ENCODE assay signal across 13 mouse cellular contexts in the genomic region with DNA sequence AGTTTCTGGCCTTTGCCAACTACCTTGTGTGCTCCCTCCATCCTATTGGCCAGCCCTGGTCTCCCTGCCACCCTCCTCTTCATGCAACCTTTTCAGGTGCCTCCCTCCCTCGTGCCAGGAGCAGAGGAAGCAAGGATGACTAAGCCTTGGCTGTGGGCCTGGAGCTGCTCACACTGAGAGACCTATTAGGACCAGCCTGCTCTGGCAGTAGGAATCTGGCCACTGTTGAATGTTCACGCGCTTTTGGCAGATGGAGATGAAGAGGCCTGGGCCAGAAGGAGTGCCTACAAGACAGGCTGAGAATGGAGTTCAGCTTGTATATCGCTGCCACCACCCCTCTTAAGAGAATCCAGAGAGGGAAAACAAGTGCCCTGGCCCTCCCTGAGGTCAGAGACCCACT. TPM values are rescaled to one million over a fixed set of nuclear protein-coding genes. Genes with fewer than 3 reads are reported as not detected.
DNase-seq lines count a peak whose midpoint lies in the region; ATAC-seq and TF ChIP-seq lines count a peak whose summit lies in the region.
"Had no signal": no experiment of that assay in that cellular context is flagged by ENCODE, and none has a peak within 500 bp of the region (broad histone marks: within the 10 kb centered on the region; RNA-seq: fewer than 3 reads in every experiment).

No protein-coding gene starts in this region.

- H3K4me1 ChIP-seq in heart, adult 2 months (ENCODE audit: control insufficient read depth, insufficient read depth, low read length): no peaks in the 10 kb centered on the region
- no peaks in the 10 kb centered on the region for H3K4me1 ChIP-seq in heart, embryonic 12.5 days (replicated peaks)
- no peaks in the 10 kb centered on the region for H3K4me1 ChIP-seq in intestine, postnatal 0 days (replicated peaks; ENCODE audit: control insufficient read depth, insufficient read depth, low read length)
- H3K4me1 ChIP-seq: midbrain, embryonic 13.5 days had no signal

- no peak overlapping the region for H3K27ac ChIP-seq in heart, adult 2 months
- no peak overlapping the region for H3K27ac ChIP-seq in heart, embryonic 12.5 days (ENCODE audit: poor library complexity, severe bottlenecking)
- no peak overlapping the region for H3K27ac ChIP-seq in intestine, postnatal 0 days (ENCODE audit: low read depth, low read length)
- H3K27ac ChIP-seq: midbrain, embryonic 13.5 days had no signal

- no peak overlapping the region for H3K9ac ChIP-seq in heart, adult 2 months (ENCODE audit: low read depth, low read length)
- no peak overlapping the region for H3K9ac ChIP-seq in heart, embryonic 12.5 days
- no peak overlapping the region for H3K9ac ChIP-seq in intestine, postnatal 0 days (ENCODE audit: low read depth, low read length)
- H3K9ac ChIP-seq: midbrain, embryonic 13.5 days had no signal

- TF ChIP-seq POLR2A in heart, adult 2 months (IDR thresholded peaks at IDR 0.05; ENCODE audit: insufficient read depth, low read depth, low read length): no peak

- H3K27me3 ChIP-seq in heart, adult 2 months (ENCODE audit: control insufficient read depth, insufficient read depth, low read length): no peaks in the 10 kb centered on the region
- no peaks in the 10 kb centered on the region for H3K27me3 ChIP-seq in heart, embryonic 12.5 days (replicated peaks)
- H3K27me3 ChIP-seq in intestine, postnatal 0 days (replicated peaks; ENCODE audit: control insufficient read depth, insufficient read depth, low read length): no peaks in the 10 kb centered on the region
- H3K27me3 ChIP-seq: midbrain, embryonic 13.5 days had no signal

- WGBS in heart, adult 2 months: 44% methylated on average over 4 of the region's 4 CpGs
- 73% methylated on average over 4 of the region's 4 CpGs for WGBS in heart, embryonic 12.5 days
- 71% methylated on average over 4 of the region's 4 CpGs for WGBS in intestine, postnatal 0 days

- H3K9me3 ChIP-seq in heart, embryonic 12.5 days (replicated peaks): no peaks in the 10 kb centered on the region
- H3K9me3 ChIP-seq in intestine, postnatal 0 days (ENCODE audit: control insufficient read depth): no peaks in the 10 kb centered on the region
- H3K9me3 ChIP-seq: midbrain, embryonic 13.5 days had no signal

- no peak for TF ChIP-seq CTCF in heart, adult 2 months (IDR thresholded peaks at IDR 0.05)
- TF ChIP-seq CTCF in intestine, postnatal 0 days (IDR thresholded peaks at IDR 0.05; ENCODE audit: low read depth): no peak

- H3K4me2 ChIP-seq in heart, embryonic 12.5 days: no peak overlapping the region
- no peak overlapping the region for H3K4me2 ChIP-seq in intestine, postnatal 0 days (replicated peaks; ENCODE audit: low read depth)
- H3K4me2 ChIP-seq: midbrain, embryonic 13.5 days had no signal

- no peak overlapping the region for H3K4me3 ChIP-seq in heart, adult 2 months
- H3K4me3 ChIP-seq in heart, embryonic 12.5 days: no peak overlapping the region
- no peak overlapping the region for H3K4me3 ChIP-seq in intestine, postnatal 0 days (ENCODE audit: low read depth, low read length)
- H3K4me3 ChIP-seq: midbrain, embryonic 13.5 days had no signal

- ATAC-seq in heart, embryonic 12.5 days (ENCODE audit: insufficient number of reproducible peaks, low FRiP score): no peak
- ATAC-seq in hematopoietic stem cell, adult 5-6 weeks (replicated peaks in 1 of 2; ENCODE audit: insufficient read depth in 1 of 2, low FRiP score in 2 of 2, low TSS enrichment in 1 of 2, low read depth in 1 of 2, poor library complexity in 2 of 2, severe bottlenecking in 2 of 2): peak; percentile 33 to 42; a peak in 2 of 4 replicates
- ATAC-seq in intestine, postnatal 0 days: no peak
- ATAC-seq: midbrain, embryonic 13.5 days had no signal

- peak; percentile 60 to 79 for DNase-seq in heart, adult 2 months
- DNase-seq in adipocyte (ENCODE audit: low spot score): peak; percentile 13
- DNase-seq in cerebellum, adult 18-20 months: peak; percentile 97 to 99
- no peak for DNase-seq in thymus, adult 18-20 months
- DNase-seq in kidney, adult 11 months: no peak
- DNase-seq: thymus, postnatal 36 days had no signal

- H3K36me3 ChIP-seq in heart, adult 2 months (ENCODE audit: control insufficient read depth, insufficient read depth, low read length): no peaks in the 10 kb centered on the region
- no peaks in the 10 kb centered on the region for H3K36me3 ChIP-seq in heart, embryonic 12.5 days
- H3K36me3 ChIP-seq in intestine, postnatal 0 days (ENCODE audit: control insufficient read depth, insufficient read depth): no peaks in the 10 kb centered on the region
- H3K36me3 ChIP-seq: midbrain, embryonic 13.5 days had no signal

- H3K79me2 ChIP-seq in heart, adult 2 months (replicated peaks; ENCODE audit: control insufficient read depth, insufficient read depth, low read length): no peaks in the 10 kb centered on the region

- TF ChIP-seq EP300 in heart, adult 2 months (IDR thresholded peaks at IDR 0.05; ENCODE audit: insufficient read depth, low read depth, low read length): no peak

- intact Hi-C loops in heart, adult 2 months (cut with DNase I): no loop called here

RNA-seq across cellular contexts. Expression of a gene that starts 7.4 kb away (rescaled TPM):
- not detected for total RNA-seq in heart, adult 2 months (2021)
- not detected in 2 replicates for polyA plus RNA-seq in heart, adult 2 months (2012; rRNA removed)
- polyA plus RNA-seq in heart, embryonic 12.5 days (2016; fragmentation: Nextera tagmentation; extraction: Ambion mirVana): not detected in 2 replicates
- total RNA-seq in hematopoietic stem cell, adult 5-6 weeks (2017): not detected in 2 replicates
- polyA plus RNA-seq in intestine, postnatal 0 days (2015; fragmentation: Nextera tagmentation; extraction: Ambion mirVana): not detected in 2 replicates
- total RNA-seq: granulocyte monocyte progenitor cell, adult 5-6 weeks; layer of hippocampus, adult 18-20 months; liver, adult 2 months had no signal
- polyA plus RNA-seq: liver, adult 2 months; midbrain, embryonic 13.5 days had no signal

RNA-seq across cellular contexts. Expression of a gene that starts 46.0 kb away (rescaled TPM):
- total RNA-seq in heart, adult 2 months (2021): not detected
- polyA plus RNA-seq in heart, adult 2 months (2012; rRNA removed): 0.12 TPM in 1 of 2 replicates, not detected in the other
- 0.18 TPM in 1 of 2 replicates, not detected in the other for polyA plus RNA-seq in heart, embryonic 12.5 days (2016; fragmentation: Nextera tagmentation; extraction: Ambion mirVana)
- total RNA-seq in hematopoietic stem cell, adult 5-6 weeks (2017): not detected in 2 replicates
- 121 and 284 TPM in 2 replicates for polyA plus RNA-seq in intestine, postnatal 0 days (2015; fragmentation: Nextera tagmentation; extraction: Ambion mirVana)
- total RNA-seq: granulocyte monocyte progenitor cell, adult 5-6 weeks; layer of hippocampus, adult 18-20 months had no signal
- polyA plus RNA-seq: liver, adult 2 months had no signal

RNA-seq across cellular contexts. Expression of a gene that starts 54.9 kb away (rescaled TPM):
- total RNA-seq in heart, adult 2 months (2021): not detected
- 0.18 TPM in 1 of 2 replicates, not detected in the other for polyA plus RNA-seq in heart, adult 2 months (2012; rRNA removed)
- polyA plus RNA-seq in heart, embryonic 12.5 days (2016; fragmentation: Nextera tagmentation; extraction: Ambion mirVana): not detected in 2 replicates
- not detected in 2 replicates for total RNA-seq in hematopoietic stem cell, adult 5-6 weeks (2017)
- 0.83 and 1.1 TPM in 2 replicates for polyA plus RNA-seq in intestine, postnatal 0 days (2015; fragmentation: Nextera tagmentation; extraction: Ambion mirVana)
- total RNA-seq: granulocyte monocyte progenitor cell, adult 5-6 weeks; layer of hippocampus, adult 18-20 months; liver, adult 2 months had no signal
- polyA plus RNA-seq: liver, adult 2 months; midbrain, embryonic 13.5 days had no signal

Comparison
In these comparisons a context has a peak if more than half of its experiments do, and no peak if none do; other contexts are left out.
1. DNase-seq: peak in heart, adult 2 months (2 of 2), adipocyte (single experiment) and cerebellum, adult 18-20 months (2 of 2); none in thymus, adult 18-20 months (0 of 2) and kidney, adult 11 months (single experiment).
2. ATAC-seq: peak in hematopoietic stem cell, adult 5-6 weeks (2 of 2); none in heart, embryonic 12.5 days (single experiment) and intestine, postnatal 0 days (single experiment).
3. RNA of a gene that starts 46.0 kb away (polyA plus RNA-seq): 121 to 284 TPM in intestine, postnatal 0 days; 0.18 TPM in heart, embryonic 12.5 days and 0.12 TPM in heart, adult 2 months; every median in the first group is over 100 times any median in the second.